Mouse (Mus musculus): ENCODE data around the gene Kremen1. TPM values are rescaled to one million over a fixed set of nuclear protein-coding genes. Genes with fewer than 3 reads are reported as not detected.

Gene Kremen1
- polyA plus RNA-seq, 1 experiment, result 170 TPM

DNA sequence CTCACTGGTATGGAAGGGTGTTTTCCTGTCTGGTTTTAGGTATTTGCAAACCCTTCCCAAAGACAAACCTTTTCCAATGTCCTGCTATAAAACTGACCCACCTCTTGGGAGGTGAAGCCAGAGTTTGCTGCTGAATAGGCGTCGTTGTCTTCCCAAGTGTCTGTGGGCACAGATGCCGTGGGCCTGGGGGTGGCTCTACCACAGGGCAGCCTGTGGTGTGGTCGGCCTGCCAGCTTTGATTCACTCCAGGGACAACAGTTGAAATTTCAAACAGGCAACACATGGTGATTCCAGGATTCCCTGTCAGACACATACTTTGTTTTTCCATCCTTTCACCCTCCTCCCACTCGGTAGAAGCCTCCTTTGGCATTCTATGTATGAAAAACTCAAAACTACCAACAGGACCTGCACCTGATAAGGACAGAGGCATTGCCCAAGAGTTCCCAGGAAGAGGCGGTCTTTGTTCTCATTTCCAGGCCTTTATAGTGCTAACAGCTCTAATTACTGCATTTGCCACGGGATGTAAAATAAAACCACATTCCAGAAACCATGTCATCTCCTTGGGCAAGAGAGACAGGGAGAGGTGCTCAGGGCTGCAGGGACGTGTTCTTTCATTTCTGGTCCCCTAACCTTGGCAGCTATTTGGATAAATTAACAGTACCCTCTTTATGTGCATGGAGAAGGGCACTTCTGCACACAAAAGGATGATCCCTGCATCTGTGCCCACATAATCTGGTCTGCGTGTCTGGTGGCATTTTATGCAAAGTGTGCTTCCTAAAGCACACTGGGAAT lies 10.1 kb upstream of the Kremen1 start:
- WGBS, result 84% methylated on average over 9 of the region's 9 CpGs
- Histone ChIP-seq H3K27me3 (ENCODE audit: control insufficient read depth, insufficient read depth, low read length) (no peaks in the 10 kb centered on the region), H3K4me3 (ENCODE audit: control insufficient read depth, insufficient read depth, low read length) (no peak overlapping the region), H3K36me3 (ENCODE audit: control insufficient read depth, insufficient read depth, low read length) (no peaks in the 10 kb centered on the region), H3K27ac (ENCODE audit: control insufficient read depth, insufficient read depth, low read length) (no peak overlapping the region), H3K4me1 (replicated peaks; ENCODE audit: control insufficient read depth, insufficient read depth, low read length) (peaks cover 9% of the 10 kb centered on the region)
- DNase-seq, result no peak
- TF ChIP-seq CTCF (IDR thresholded peaks at IDR 0.05; ENCODE audit: borderline replicate concordance, control insufficient read depth, extremely low read depth, insufficient read depth, low read length, poor library complexity), result no peak
- no peak for TF ChIP-seq POLR2A (IDR thresholded peaks at IDR 0.05; ENCODE audit: control insufficient read depth, extremely low read depth, insufficient read depth, low read length, poor library complexity)

DNA sequence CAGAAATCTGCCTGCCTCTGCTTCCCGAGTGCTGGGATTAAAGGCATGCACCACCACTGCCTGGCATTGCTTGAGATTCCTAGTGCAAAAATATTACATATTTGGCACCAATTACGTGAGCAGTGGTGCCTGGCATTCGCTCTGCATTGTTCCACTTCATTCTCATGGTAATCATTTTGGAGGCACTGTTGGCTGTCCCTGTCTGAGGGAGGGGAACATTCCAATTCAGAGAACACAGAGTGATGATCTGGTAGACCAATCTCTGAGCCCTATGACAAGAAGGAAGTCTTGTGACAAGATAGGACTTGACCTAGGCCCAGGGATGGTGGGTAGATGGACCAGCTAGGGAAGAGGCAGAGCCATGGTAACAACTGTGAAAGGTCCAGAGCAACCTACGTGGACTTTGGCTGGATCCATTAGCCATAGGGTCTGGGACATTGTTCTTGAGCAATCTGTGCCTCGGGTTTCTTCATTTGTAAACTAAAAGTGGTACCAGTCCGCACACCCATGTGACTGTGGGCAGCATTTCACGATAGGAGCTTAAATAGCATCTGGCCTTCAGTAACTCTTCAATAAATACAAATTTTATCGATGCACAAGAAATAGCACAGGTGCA lies 8.6 kb upstream of the Kremen1 start:
- Histone ChIP-seq H3K27me3 (ENCODE audit: control insufficient read depth, insufficient read depth, low read length) (no peaks in the 10 kb centered on the region), H3K4me3 (ENCODE audit: control insufficient read depth, insufficient read depth, low read length) (no peak overlapping the region), H3K4me1 (replicated peaks; ENCODE audit: control insufficient read depth, insufficient read depth, low read length) (peaks cover 9% of the 10 kb centered on the region), H3K36me3 (ENCODE audit: control insufficient read depth, insufficient read depth, low read length) (no peaks in the 10 kb centered on the region), H3K27ac (ENCODE audit: control insufficient read depth, insufficient read depth, low read length) (no peak overlapping the region)
- no peak for TF ChIP-seq CTCF (IDR thresholded peaks at IDR 0.05; ENCODE audit: borderline replicate concordance, control insufficient read depth, extremely low read depth, insufficient read depth, low read length, poor library complexity)
- TF ChIP-seq POLR2A (IDR thresholded peaks at IDR 0.05; ENCODE audit: control insufficient read depth, extremely low read depth, insufficient read depth, low read length, poor library complexity), result no peak
- no peak for DNase-seq
- 93% methylated on average over 8 of the region's 8 CpGs for WGBS

DNA sequence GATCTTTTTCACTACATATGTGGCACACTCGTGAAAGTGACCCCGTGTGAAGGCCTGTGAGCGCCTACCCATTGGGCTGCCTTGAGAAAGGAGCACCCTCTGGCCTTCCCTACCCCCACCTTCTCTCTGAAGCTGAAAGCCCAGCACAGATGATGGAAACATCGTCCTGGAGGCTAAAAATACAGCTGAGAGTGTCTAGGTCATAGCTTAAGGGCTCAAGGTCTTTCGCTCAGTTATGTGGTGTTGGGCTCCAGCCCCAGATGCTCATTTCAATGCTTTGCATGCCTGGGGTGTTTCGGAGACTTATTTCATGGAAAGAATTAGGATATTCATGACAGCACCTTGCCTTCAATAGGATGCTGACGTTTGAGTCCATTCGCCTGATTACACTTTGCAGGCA lies 4.4 kb upstream of the Kremen1 start:
- Histone ChIP-seq H3K27ac (ENCODE audit: control insufficient read depth, insufficient read depth, low read length) (no peak overlapping the region), H3K4me1 (replicated peaks; ENCODE audit: control insufficient read depth, insufficient read depth, low read length) (peaks cover 13% of the 10 kb centered on the region), H3K27me3 (ENCODE audit: control insufficient read depth, insufficient read depth, low read length) (no peaks in the 10 kb centered on the region), H3K4me3 (ENCODE audit: control insufficient read depth, insufficient read depth, low read length) (no peak overlapping the region), H3K36me3 (ENCODE audit: control insufficient read depth, insufficient read depth, low read length) (no peaks in the 10 kb centered on the region)
- 97% methylated on average over 8 of the region's 8 CpGs for WGBS
- DNase-seq, result no peak
- TF ChIP-seq CTCF (IDR thresholded peaks at IDR 0.05; ENCODE audit: borderline replicate concordance, control insufficient read depth, extremely low read depth, insufficient read depth, low read length, poor library complexity), result no peak
- TF ChIP-seq POLR2A (IDR thresholded peaks at IDR 0.05; ENCODE audit: control insufficient read depth, extremely low read depth, insufficient read depth, low read length, poor library complexity), result no peak

- no peaks in the 10 kb centered on the region for H3K36me3 ChIP-seq (ENCODE audit: control insufficient read depth, insufficient read depth, low read length)
- no peak for DNase-seq
- H3K27ac ChIP-seq (ENCODE audit: control insufficient read depth, insufficient read depth, low read length), result no peak overlapping the region
- H3K27me3 ChIP-seq (ENCODE audit: control insufficient read depth, insufficient read depth, low read length), result no peaks in the 10 kb centered on the region
- 87% methylated on average over 26 of the region's 26 CpGs for WGBS
- H3K4me3 ChIP-seq (ENCODE audit: control insufficient read depth, insufficient read depth, low read length), result no peak overlapping the region
- TF ChIP-seq POLR2A (IDR thresholded peaks at IDR 0.05; ENCODE audit: control insufficient read depth, extremely low read depth, insufficient read depth, low read length, poor library complexity) (no peak), CTCF (IDR thresholded peaks at IDR 0.05; ENCODE audit: borderline replicate concordance, control insufficient read depth, extremely low read depth, insufficient read depth, low read length, poor library complexity) (no peak)
- H3K4me1 ChIP-seq (replicated peaks; ENCODE audit: control insufficient read depth, insufficient read depth, low read length), result peaks cover 19% of the 10 kb centered on the region
Observed at GRCm38 (mm10) chr11:5263078-5263730, 1.8 kb upstream of the Kremen1 start.

GRCm38 (mm10) chr11:5260942-5261459 lies 357 bp downstream of the Kremen1 start:
- TF ChIP-seq POLR2A (IDR thresholded peaks at IDR 0.05; ENCODE audit: control insufficient read depth, extremely low read depth, insufficient read depth, low read length, poor library complexity), result no peak
- TF ChIP-seq CTCF (IDR thresholded peaks at IDR 0.05; ENCODE audit: borderline replicate concordance, control insufficient read depth, extremely low read depth, insufficient read depth, low read length, poor library complexity), result no peak
- Histone ChIP-seq H3K4me3 (ENCODE audit: control insufficient read depth, insufficient read depth, low read length) (peak overlapping the region; percentile 98), H3K27ac (ENCODE audit: control insufficient read depth, insufficient read depth, low read length) (peak overlapping the region; percentile 85), H3K4me1 (replicated peaks; ENCODE audit: control insufficient read depth, insufficient read depth, low read length) (peaks cover 30% of the 10 kb centered on the region), H3K36me3 (ENCODE audit: control insufficient read depth, insufficient read depth, low read length) (no peaks in the 10 kb centered on the region), H3K27me3 (ENCODE audit: control insufficient read depth, insufficient read depth, low read length) (no peaks in the 10 kb centered on the region)
- 2% methylated on average over 42 of the region's 42 CpGs for WGBS
- DNase-seq, result peak; percentile 58

GRCm38 (mm10) chr11:5259944-5260598 lies 1.3 kb downstream of the Kremen1 start:
- TF ChIP-seq POLR2A (IDR thresholded peaks at IDR 0.05; ENCODE audit: control insufficient read depth, extremely low read depth, insufficient read depth, low read length, poor library complexity) (no peak), CTCF (IDR thresholded peaks at IDR 0.05; ENCODE audit: borderline replicate concordance, control insufficient read depth, extremely low read depth, insufficient read depth, low read length, poor library complexity) (no peak)
- WGBS, result 15% methylated on average over 10 of the region's 10 CpGs
- H3K27me3 ChIP-seq (ENCODE audit: control insufficient read depth, insufficient read depth, low read length), result no peaks in the 10 kb centered on the region
- H3K4me3 ChIP-seq (ENCODE audit: control insufficient read depth, insufficient read depth, low read length), result peak overlapping the region; percentile 51
- peak overlapping the region; percentile 93 for H3K27ac ChIP-seq (ENCODE audit: control insufficient read depth, insufficient read depth, low read length)
- peaks cover 37% of the 10 kb centered on the region for H3K4me1 ChIP-seq (replicated peaks; ENCODE audit: control insufficient read depth, insufficient read depth, low read length)
- DNase-seq, result peak; percentile 55
- no peaks in the 10 kb centered on the region for H3K36me3 ChIP-seq (ENCODE audit: control insufficient read depth, insufficient read depth, low read length)
